Mouse (Mus musculus) bone marrow macrophage, adult 2 months (primary cell): ENCODE results near the gene Cldn2. TPM values are rescaled to one million over a fixed set of nuclear protein-coding genes. Genes with fewer than 3 reads are reported as not detected.

Experiments used
- H3K27ac ChIP-seq: 2 replicates; pipeline ENCODE4 v1.5.1; 2012; ENCODE audit warnings: low read depth, low read length; ENCODE audit not compliant: insufficient read depth
- H3K4me1 ChIP-seq: 2 replicates; pipeline ENCODE4 v1.6.1; 2012; ENCODE audit warnings: low read length; ENCODE audit not compliant: control insufficient read depth, insufficient read depth
- H3K4me3 ChIP-seq: 2 replicates; pipeline ENCODE4 v1.5.1; 2012; ENCODE audit warnings: mild to moderate bottlenecking, low read length, moderate library complexity; ENCODE audit not compliant: insufficient read depth
- CTCF ChIP-seq: IDR thresholded peaks from 2 replicates; pipeline ENCODE4 v1.5.1; 2012; ENCODE audit warnings: low read depth, mild to moderate bottlenecking, low read length, moderate library complexity
- POLR2A ChIP-seq: IDR thresholded peaks from 2 replicates; pipeline ENCODE4 v1.6.1; 2012; ENCODE audit warnings: mild to moderate bottlenecking, low read depth, low read length, borderline replicate concordance
- polyA plus RNA-seq: library from polyadenylated mRNA; stranded (reverse); fragments of >200 nt; gene quantifications from 2 replicates; pipeline ENCODE4 v1.2.4, GENCODE M21; 2012; ENCODE audit not compliant: missing spikeins, insufficient read depth, insufficient read length

Gene Cldn2
- polyA plus RNA-seq, 1 experiment, result not detected

DNA sequence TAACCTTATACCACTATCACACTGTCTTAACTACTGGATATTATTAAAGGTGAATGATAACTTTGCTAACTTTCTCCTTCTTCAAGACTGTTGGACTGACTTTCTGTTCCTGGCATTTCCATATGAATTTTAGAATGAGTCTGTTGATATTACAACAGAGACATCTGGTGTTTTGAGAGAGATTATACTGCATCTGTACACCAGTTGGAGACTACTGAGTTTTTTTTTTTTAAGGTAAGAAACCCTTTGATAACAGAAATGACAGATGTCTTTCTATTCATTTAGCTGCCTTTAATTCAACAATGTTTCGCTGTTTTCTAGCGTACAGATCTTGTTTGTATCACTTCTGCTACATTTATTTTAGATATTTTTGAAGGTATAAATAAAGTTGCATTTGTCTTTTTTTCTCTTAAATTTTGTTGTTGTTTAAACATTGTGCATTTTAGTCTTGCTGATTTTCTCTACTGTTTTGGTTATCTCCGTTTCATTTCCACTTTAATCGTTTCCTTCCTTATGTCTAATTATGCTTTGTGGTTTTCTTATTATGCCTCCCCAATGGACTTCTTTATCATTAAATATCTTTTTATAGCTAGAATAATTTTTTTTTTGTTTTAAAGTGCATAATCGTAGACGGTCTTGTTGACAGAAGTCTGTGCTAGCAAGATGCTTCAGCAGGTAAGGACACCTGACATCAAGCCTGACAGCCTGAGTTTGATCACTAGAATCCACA lies 27.9 kb downstream of the Cldn2 start:
- H3K4me3 ChIP-seq, result no peak overlapping the region

DNA sequence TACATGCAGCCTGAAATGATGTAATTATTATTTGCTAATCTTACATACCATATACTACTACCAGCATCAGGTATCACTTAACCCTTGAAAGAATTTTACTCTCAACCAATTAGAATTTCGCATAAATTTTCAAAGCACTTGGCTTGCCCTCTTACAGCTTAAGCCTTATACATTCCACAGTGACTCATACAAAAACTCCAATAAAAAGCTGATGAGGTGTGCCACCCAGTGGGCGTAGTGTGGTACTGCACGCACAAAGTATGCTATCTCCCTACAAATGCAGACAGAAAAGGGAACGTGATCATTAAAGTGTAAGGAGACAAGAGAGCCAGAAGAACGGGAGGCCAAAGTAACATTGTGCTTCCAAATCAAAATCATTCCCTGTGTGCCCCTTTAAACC lies 31.8 kb downstream of the Cldn2 start:
- H3K27ac ChIP-seq, result no peak overlapping the region
- no peak overlapping the region for H3K4me3 ChIP-seq
- H3K4me1 ChIP-seq, result no peaks in the 10 kb centered on the region
- TF ChIP-seq CTCF, result no peak
- no peak for TF ChIP-seq POLR2A

More for the DNA sequence above, 27.9 kb downstream of the Cldn2 start:
- H3K4me1 ChIP-seq, result no peaks in the 10 kb centered on the region
- no peak overlapping the region for H3K27ac ChIP-seq
- no peak for TF ChIP-seq POLR2A
- no peak for TF ChIP-seq CTCF

DNA sequence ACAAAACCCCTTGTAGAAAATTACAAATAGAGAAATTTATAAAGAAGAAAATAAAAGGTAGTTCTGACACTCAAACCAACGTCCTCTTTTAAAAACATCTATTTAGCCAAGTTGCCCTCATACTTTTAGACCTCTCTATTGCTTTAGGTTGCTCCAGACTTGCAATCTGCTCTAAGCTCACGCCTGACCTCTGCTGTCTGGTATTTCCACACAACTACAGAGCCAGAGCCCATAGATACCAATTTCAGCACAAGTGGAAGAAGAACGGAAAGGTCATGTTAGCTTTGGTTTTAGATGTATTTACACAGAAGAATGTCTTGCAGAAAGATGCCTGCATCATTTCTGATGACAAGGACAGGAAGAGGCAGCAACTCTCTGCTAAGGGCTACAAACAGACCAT lies 38.4 kb downstream of the Cldn2 start:
- Histone ChIP-seq H3K4me1 (no peaks in the 10 kb centered on the region), H3K27ac (no peak overlapping the region), H3K4me3 (no peak overlapping the region)
- no peak for TF ChIP-seq POLR2A
- no peak for TF ChIP-seq CTCF

- Histone ChIP-seq H3K27ac (no peak overlapping the region), H3K4me3 (no peak overlapping the region), H3K4me1 (no peaks in the 10 kb centered on the region)
- no peak for TF ChIP-seq POLR2A
Observed at GRCm38 (mm10) chrX:139841091-139841490, 40.5 kb downstream of the Cldn2 start.

- H3K4me3 ChIP-seq, result no peak overlapping the region
- H3K4me1 ChIP-seq, result no peaks in the 10 kb centered on the region
- no peak for TF ChIP-seq CTCF
- TF ChIP-seq POLR2A, result no peak
- H3K27ac ChIP-seq, result no peak overlapping the region
Observed at GRCm38 (mm10) chrX:139854795-139855194, 54.2 kb downstream of the Cldn2 start.

DNA sequence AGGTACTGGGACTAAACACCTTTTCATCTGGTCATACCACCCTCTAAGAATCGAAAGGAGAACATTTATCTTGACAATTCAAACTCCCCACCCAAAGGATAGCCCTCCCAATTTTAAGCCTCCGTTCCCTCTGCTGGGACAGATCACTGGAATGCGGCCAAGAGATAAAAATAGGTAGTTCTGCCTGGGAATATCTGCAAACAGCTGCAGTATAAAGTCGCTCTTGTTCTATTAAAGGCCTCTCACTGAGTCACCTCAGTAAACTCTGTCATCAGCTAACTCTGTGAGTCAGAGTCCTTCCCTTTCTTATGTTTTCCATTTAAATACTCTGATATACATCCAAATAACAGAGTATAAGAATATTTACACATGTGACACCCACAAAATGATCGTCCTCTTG lies 58.8 kb downstream of the Cldn2 start:
- TF ChIP-seq CTCF, result no peak
- no peak for TF ChIP-seq POLR2A
- peaks cover 5% of the 10 kb centered on the region for H3K4me1 ChIP-seq
- H3K27ac ChIP-seq, result no peak overlapping the region
- H3K4me3 ChIP-seq, result no peak overlapping the region

Other genes starting within 250 kb of the Cldn2 start
- 96.4 and 98.2 TPM in 2 replicates for gene Rnf128, start 237.5 kb upstream of the Cldn2 start, polyA plus RNA-seq
- 3.6 and 5.4 TPM in 2 replicates for gene Tbc1d8b, start 115.8 kb upstream of the Cldn2 start, polyA plus RNA-seq
- gene Gm15013, start 86.3 kb upstream of the Cldn2 start, polyA plus RNA-seq, result 4.8 TPM in 1 of 2 replicates, not detected in the other
- gene Ripply1, start 18.5 kb upstream of the Cldn2 start, polyA plus RNA-seq, result not detected in 2 replicates
- 0.51 and 0.99 TPM in 2 replicates for gene Morc4, start 70.8 kb downstream of the Cldn2 start, polyA plus RNA-seq
- gene Rbm41, start 197.8 kb downstream of the Cldn2 start, polyA plus RNA-seq, result 7.1 and 8.3 TPM in 2 replicates